Mouse (Mus musculus) megakaryocyte, adult 5-6 weeks (primary cell): ENCODE data around the gene Mcf2l. TPM values are rescaled to one million over a fixed set of nuclear protein-coding genes. Genes with fewer than 3 reads are reported as not detected.

Experiments used
- ATAC-seq: 2 replicates; pipeline ENCODE4 v1.8.0; 2016; ENCODE audit warnings: mild to moderate bottlenecking, inconsistent platforms; ENCODE audit not compliant: poor library complexity, severe bottlenecking
- total RNA-seq, 2 experiments: library from RNA; stranded (forward) in 1 of 2; stranded (reverse) in 1 of 2; fragments of 153-499, 151-499 nt in 1 of 2; fragments of 221-1000, 200-1000 nt in 1 of 2; gene quantifications; 2 replicates each; pipeline versions ENCODE4 v1.2.3 to v1.2.4; 2015 to 2017

Mcf2l gene
- total RNA-seq, 2 experiments from 2014 or later, result 10.1 to 26.4 TPM

DNA sequence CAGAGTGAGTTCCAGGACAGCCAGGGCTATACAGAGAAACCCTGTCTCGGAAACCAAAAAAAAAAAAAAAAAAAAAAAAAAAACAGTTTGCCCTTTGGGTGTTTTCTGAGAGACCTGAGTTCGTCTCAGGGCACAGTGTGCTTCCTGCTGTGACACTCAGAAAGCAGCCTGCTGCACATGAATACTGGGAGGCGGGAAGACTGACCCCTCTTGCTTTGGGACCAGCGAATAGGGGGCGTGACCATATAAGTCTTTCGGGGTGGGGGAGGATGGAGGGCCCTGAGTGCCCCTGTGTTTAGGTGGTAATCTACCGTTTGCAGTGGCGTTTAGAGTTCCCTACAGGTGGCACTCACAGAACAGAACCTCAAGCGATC lies 636 bp upstream of the Mcf2l start:
- no peak for ATAC-seq

DNA sequence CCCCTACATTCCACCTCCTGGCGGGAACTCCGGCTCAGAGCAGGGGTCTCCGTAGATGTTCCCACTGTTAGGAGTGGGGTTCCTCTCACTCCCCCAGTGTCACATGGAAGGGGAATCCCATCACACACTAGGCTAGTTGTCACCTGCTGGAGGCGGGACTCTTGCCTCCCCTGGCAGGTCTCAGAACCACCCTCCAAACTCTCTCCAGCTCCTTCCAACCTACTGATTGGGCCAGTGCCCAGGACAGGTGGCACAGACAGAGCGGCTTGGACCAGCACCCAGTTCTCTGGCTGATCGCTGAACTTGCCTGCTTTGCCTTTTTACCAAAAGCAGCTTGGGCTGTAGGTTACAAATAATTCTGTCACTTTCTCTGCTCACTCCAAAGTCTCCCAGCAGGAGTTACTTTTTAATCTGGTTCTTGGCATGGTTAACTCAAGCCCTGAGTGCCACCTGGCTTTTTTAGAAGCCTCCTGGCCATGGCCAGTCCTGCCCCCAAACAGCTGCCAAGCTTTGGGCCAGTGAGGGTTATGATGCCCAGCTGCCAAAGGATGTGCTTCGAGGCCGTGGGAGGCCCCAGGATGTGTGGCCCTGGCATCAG lies 687 bp downstream of the Mcf2l start:
- no peak for ATAC-seq

DNA sequence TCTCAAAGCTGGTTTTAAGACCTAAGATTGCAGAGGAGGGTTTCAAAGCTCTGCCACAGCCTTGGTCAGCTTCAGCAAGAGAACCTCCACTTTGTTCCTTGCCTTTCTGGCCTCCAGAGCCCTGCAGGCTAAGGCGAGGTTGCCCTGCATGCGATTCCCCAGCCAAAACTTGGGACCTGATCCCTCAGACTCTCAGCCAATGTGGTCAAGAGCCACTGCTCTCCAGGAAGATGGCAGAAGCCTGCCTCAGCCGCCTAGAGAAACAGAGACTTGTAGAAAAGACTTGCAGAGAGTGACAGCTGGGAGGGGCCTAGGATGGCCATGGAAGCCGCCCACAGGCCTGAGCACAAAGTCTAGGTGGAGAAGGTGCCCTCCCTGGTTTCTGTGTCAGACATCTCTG lies 1.4 kb downstream of the Mcf2l start:
- ATAC-seq, result no peak

DNA sequence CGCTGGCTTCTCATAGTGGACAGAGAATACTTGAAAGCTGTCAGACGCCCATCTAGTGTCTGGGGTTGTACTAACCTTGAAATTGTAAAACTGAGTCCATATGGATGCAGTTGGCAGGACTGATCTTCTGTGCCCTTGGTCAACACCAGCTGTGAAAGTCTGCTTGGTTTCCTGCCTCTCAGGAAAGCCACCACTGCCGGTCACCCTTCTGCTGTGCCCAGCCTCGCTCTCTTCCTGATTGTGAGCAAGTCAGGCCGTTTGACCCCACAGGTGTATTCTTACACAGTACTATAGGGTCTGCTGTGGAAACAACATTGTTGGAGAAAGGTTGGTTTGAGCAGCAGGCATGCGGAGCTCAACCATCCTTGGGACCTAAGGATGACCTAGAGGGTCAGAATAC lies 3.5 kb downstream of the Mcf2l start:
- ATAC-seq, result no peak

DNA sequence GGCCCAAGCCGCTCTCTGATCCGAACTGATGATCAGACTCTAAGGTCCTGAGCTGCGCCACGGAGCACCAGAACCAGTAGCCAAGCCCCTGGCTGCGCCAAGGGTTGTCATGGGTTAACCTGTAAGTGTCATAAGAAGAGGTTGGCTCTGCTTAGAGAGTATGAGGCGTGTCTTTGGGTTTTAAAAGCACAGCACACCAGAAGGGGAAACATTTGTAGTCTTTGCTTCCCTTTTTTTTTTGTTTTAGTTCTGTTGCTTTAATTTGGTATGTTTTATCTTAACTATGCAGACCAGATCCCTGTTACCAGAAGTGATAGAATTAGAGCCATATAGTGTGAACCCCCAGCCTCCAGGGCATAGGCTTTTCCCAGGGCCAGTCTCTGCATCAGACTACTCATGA lies 6.6 kb downstream of the Mcf2l start:
- peak; percentile 30; the same call in 1 of the 2 replicates for ATAC-seq

DNA sequence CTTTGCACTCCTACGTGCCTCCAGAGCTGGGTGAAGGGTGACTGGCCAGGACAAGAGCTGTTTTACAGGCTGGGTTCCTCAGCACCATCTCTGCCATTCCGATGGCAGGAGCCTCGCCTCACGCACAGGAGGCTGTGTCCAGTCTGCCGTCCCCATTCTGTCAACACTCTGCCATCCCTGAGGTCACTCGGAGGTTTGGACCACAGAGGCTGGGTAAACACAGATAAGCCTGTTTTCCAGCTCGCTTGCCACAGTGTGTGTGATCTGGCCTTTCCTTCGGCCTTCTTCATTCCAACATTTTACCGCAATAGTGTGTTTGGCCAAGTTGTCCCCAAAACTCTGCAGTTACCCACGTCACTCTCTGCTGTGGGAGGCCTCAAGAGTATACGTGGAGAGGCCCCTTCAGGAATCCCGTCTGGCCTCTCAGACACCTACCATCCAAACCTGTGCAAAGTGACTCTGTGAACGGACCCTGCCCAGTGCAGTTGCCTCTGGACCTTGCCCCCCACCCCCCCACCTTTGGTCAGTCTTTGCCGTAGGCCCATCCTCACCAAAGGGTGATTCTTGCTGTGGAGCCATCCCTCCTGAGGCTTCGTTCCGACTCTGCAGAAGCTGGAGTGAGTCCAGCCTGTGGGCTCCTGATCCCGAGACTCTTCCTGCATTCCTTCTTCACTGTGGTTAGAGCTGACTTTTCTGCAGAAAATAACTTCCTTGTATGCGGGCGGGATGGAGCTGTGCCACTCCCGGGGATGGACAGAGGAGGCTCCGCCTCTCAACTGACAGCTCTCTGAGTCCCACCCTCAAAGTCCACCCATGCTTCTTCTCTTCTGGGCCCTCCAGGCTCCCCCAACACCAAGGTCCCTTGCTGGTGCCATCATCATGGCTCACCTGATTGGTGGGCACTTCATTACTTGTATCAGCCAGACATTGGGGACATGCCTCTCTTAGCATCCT lies 9.7 kb downstream of the Mcf2l start:
- no peak for ATAC-seq

DNA sequence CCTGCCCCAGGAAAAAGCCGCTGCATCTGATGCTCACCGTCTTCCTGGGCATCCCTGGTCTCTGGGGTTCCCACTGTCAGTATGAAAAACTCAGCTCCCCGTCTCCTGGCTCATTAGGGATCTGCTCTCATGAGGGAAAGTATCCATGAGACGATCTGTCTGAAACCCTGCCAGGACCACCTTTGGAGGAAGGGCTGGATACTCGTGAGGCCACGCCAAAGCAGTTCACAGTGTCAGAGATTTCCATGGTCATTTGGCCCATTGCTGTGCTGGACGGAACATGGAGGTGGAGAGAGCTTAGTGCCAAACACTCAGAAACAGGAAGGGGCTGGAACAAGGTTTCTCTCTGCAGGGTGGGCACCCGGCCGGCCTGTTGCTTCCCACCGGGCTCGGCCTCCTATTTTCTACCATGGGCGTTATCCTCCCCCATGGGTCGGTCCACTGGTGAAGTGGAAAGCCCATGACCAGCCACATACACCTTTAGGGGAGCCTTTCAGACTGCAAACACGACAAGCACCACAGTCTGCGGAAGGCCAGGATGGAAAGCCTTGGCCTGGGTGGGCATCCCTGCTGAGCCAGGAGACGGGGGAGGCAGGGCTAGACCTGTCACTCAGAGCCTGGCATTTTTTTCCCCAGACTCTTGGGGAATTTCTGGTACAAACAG lies 14.3 kb downstream of the Mcf2l start:
- no peak for ATAC-seq

DNA sequence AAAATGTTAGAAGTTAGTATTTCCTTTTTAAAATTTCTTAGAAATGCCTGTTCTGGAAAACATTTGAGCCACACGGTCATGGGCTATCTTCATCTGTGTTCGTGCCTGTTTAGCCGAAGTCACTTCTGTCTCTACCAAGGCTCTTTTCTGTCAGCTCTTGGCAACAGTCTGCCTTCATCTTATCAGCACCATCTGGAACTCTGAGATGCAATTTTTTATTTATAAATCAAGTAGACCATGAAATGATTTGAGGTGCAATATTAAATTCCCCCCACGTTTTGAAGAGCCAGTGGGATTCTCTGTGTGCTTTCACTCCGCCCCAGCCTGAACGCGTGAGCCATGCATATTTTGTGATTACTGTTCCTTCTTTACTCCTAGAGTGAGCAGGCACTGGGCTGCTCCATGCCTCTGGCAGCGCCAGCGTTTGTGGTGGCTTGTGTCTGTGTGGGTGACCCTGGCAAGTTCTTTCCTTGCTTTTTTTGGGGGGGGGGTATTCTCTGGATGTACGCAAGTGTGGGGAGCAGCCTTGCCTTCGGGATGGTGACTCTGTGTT lies 15.5 kb downstream of the Mcf2l start:
- ATAC-seq, result no peak

DNA sequence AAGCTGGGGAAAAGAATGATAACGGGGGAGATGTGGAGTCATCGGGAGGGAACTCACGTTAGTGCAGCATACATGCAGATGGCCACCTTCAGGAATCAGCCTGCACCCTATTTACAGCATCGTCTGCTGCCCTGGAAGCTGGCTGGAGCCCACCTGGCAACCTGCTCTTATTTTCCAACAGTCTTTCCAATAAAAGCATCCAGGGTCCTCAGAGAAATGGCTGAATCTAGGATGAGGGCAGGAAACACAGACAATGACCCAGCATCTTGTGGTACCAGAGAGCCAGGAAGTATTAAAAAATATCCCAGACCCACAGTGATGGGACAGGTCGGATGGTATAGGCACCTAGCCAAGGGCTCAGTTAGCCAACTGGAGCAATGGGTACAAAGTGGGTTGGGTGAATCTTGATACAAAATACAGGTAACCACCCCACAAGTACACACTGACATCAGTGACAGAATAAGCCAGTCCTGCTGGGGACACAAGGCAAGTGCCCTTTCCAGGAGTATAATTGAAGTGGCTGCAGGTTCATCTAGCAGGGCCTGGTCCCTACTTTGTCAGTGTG lies 19.4 kb downstream of the Mcf2l start:
- no peak for ATAC-seq

DNA sequence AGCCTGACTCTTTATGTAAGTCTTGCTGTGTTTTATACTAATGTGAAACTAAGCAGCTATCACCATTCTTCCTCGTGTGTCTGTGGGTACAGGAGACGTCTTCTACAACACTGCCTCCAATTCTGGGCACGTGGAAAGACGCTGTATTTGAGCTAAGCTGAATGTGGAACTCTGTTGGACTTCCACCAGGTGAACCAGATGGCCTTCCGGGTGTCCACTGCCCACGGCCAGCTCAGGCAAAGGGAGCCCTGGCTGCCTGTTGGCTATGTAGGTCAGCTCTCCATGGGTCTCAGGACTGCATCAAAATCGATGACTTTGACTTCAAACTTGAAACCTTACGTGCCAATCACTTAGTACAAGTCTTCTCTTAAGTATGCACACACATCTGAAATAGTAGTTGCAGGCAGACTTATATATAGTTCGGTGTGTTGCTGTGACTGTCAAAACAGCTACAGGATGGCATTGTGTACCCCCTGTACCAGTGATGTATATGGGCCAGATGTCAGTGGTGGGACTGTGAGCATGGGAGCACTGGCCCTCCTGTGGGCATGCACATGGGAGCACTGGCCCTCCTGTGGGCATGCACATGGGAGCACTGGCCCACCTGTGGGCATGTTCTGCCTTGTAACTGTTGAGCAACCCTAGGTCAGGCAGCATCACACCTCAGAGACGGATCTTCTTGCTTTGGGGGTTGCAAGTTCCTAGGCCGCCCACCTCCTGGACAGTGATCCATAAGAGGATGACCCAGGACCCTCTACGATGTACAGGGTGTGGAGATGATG lies 20.4 kb downstream of the Mcf2l start:
- ATAC-seq, result no peak

DNA sequence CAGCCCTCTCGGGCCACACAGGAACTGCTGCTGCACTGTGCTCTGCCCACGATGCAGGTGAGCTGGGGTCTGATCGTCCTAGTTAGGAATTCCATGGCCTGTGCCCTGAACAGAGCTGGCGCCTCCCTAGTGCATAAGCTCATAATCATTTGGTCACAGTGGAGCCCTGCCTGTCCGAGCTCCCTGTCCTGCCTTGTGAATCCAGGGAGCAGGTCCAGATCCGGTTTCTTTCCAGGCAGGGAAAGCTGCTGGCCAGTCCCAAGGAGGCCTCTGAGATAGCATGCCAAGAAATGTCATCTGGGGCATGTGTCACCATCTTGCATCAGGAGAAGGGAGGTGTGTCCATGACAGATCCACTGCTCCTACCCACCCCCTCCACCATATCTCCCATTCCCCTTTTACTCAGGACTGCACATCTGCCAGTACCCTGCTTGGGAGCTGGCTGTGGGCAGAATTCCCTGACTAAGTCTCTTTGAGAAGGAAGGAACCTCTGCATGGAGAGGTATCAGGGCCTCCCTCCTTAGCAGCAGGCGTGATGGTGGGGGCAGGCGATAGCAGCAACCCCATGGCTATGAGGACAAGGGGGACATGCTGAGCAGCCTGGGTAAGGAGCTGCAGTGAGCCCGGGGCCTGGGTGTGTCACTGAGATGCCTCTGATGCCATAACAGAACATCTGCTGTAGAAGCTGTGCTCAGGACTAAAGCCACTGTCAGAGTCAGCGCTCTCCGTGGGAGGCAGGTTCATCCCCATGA lies 21.4 kb downstream of the Mcf2l start:
- ATAC-seq, result no peak

DNA sequence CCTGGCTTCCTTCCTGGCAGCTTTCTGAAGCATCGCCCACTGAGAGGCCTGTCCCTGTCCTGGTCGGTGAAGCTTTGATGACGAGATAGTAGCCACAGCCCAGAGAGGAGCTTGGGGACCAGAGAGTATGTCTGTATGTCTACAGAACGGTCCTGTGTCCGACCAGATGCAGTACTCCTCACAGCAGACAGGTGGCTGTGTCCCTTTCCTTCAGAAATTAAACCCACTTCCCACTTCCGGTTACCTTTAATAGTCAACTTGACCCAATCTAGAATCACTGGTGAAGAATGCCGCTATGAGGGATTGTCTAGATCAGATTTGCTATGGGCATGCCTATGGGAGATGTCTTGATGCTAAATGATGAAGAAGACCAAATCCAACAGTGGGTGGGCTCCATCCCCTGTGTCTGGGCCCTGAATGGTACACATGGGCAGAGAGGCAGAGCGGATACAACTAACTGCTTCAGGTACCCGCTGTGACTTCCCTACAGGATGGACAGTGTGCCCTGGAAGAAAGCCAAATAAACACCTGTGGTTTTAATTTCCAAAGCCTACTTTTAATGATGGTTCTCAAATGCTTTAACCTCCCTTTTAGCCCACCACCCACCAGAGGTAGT lies 22.0 kb downstream of the Mcf2l start:
- ATAC-seq, result no peak

DNA sequence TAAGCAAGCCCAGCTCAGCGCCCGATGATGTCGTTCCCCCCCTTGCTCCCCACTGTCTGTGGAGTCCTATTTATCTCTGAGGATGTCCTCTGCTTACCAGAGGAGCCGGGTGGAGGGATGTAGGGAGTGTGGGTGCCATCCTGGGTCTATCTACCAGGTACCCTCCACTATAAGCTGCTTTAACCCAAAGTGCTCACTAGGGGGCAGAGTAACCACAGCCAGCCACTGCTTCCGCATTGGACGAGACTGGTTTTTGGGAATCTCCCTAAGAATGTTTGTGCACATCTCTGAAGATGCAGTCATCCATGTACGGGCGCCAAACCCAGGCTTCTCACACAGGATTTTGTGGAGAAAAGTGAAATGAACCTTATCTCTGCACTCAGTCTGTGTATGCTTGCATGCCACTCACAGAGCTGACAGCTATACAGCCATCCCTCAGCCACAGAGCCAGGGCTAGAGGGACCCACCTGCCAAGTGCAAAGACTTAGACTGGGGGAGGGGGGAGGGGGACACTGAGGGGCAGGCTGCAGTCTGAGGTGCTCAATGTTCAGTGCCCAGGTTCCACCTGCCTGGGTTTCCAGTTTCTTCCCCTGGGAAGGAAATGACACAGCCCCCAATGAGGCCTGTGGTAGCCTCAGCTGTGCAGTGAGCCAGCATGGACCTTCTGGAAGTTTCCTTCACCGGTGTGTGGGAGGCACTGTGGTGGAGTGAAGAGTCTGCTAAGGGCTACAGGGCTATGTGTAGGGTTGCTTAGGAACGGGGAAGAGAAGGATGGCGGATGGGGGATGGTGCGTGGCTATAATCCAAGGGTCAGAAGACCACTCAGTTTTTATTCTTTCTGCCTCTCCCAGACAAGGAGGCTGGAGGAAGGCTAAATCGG lies 23.1 kb downstream of the Mcf2l start:
- ATAC-seq, result peak; percentile 75

DNA sequence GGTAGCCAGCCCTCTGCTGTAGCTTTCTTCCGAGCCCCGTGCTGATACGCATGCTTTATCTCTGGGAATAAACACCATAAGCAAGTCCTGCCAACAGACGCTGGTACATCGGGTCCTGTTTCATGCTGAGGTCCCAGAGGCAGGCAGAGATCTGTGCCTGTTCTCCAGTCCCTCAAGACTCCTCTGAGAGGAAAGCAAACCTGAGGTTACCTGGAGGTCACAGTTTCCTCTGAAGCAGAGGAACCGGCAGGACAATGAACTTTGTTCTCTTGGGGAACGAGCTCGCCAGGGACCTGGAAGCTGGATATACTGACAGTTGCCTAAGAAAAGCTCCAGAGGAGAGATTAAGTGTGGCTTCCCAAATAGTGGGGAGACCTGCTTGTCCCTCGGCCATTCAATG lies 24.2 kb downstream of the Mcf2l start:
- ATAC-seq, result no peak

DNA sequence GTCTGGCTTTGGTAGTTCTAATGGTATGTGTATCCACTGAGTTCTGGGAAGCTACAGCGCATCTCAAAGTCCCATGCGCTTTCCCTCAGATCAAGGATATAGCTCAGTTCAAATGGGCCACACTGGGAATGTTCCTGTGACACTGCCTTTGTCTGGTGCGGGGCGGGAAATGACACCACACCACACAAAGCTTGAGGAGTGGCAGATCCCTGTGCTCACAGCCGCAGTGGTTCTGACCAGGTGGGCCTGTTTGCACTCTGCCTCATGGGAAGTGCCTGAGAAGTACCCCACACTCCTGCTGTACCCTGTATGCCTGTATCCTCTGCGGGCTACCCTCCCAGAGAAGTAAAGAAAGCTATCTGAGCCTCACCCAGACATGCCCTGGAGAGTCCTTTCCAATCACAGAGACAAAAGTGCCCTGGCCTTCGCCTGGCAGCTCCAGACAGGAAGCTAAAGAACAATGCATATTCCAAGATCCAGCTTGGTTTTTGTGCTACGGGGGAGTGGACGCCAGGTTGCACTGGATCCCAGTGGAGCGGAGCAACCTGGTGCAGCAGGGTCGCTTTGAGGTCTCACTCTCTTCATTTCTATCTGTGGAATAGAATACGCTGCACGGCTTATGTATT lies 30.3 kb downstream of the Mcf2l start:
- ATAC-seq, result no peak

DNA sequence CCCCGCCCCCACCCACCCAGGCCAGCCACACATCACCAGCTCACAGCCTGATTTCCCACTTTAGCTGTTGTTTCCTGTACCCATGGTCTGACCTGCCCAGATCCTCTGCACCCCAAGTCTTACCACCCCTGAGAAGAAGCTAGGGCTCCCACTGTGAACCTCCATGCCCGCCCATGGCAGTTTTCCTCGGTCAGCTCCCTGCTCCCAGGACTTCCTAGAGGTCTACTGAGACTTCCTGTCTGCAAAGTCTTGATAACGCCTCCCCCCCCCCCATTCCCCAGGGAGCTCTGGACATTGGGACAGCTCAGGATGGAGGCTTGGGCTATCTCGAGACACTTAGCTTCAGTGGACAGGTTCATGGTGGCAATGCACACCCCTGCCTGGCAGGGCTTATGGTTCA lies 31.5 kb downstream of the Mcf2l start:
- ATAC-seq, result no peak

DNA sequence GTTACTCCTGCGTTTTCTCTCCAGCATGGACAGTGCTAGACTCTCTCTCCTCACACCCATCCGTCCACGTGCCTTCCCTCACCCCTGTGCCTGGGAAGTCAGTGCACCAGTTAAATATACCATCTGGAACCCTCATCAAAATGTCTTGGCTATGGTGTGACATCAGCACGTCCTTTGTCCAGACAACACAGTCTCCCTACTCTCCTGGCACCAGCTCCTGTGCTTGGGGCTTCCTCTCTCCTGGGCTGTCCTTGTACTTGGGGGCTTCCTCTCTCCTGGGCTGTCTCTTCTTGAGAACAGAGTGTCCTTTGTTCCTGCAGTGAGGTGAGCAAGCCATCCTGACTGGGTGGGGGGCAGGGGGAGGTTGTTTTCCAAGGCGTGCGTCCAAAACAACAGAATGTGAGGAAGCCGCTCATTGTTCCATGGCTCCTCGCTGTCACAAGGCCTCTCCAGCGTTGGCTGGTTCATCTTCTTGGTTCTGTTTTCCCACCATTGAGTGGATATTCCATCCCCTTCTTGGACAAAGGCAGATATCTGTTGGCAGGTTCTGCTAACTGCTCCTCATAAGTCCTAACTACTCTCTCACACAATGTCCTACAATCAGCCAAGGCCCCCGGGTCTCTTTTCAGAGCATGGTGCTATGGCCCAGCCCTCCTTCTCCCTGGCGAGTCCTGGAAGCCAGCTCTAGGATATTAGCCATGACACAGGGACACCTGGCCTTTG lies 32.2 kb downstream of the Mcf2l start:
- ATAC-seq, result no peak
